ENCODE assay signal across 16 mouse cellular contexts in genomic region chr5:129449931-129450573, GRCm38 (mm10). TPM values are rescaled to one million over a fixed set of nuclear protein-coding genes. Genes with fewer than 3 reads are reported as not detected.
DNase-seq lines count a peak whose midpoint lies in the region.
"Had no signal": no experiment of that assay in that cellular context is flagged by ENCODE, and none has a peak within 500 bp of the region (broad histone marks: within the 10 kb centered on the region; RNA-seq: fewer than 3 reads in every experiment).

No protein-coding gene starts in this region.

- peak; percentile 71 for DNase-seq in left cerebral cortex, postnatal 4 days
- DNase-seq in left cerebral cortex, postnatal 10 days (ENCODE audit: extremely low spot score in 1 of 2, low spot score in 2 of 2), result no peak
- DNase-seq in retina, postnatal 1 day, result peak; percentile 52
- DNase-seq in retina, embryonic 14.5 days (ENCODE audit: low spot score), result no peak
- DNase-seq in cerebellum, adult 9-11 months, result peak; percentile 80
- no peak for DNase-seq in urinary bladder, adult 18-20 months (ENCODE audit: low spot score in 2 of 2)
- no peak for DNase-seq in liver
- DNase-seq: adrenal gland, postnatal 25 days; embryo, embryonic 11 days; gastrocnemius, adult 2 months; heart, adult 11 months; kidney, adult 9 months; kidney, postnatal 4 days; liver, embryonic 13.5 days; right cerebral cortex, postnatal 4 days; thymus, postnatal 4 days had no signal

- intact Hi-C loops in left cerebral cortex, postnatal 4 days (cut with DNase I), result no loop called here
- intact Hi-C loops in left cerebral cortex, postnatal 10 days (cut with DNase I), result no loop called here

RNA-seq across cellular contexts. Expression of gene Sfswap, which starts 51.0 kb away (rescaled TPM):
- 100 to 1,000 TPM; 196 to 209 TPM for total RNA-seq in left cerebral cortex, postnatal 4 days (2021)
- 100 to 1,000 TPM; 125 to 134 TPM for total RNA-seq in left cerebral cortex, postnatal 10 days (2021)

Comparison
In these comparisons a context has a peak if more than half of its experiments do, and no peak if none do; other contexts are left out.
1. DNase-seq: peak in left cerebral cortex, postnatal 4 days (single experiment), retina, postnatal 1 day (single experiment) and cerebellum, adult 9-11 months (single experiment); none in left cerebral cortex, postnatal 10 days (0 of 2), retina, embryonic 14.5 days (single experiment), urinary bladder, adult 18-20 months (0 of 2) and liver (single experiment).